Mouse (Mus musculus) CD8-positive naive resting alpha-beta T cell, adult 57 days (primary cell): ENCODE measurements around the gene Lamb3. TPM values are rescaled to one million over a fixed set of nuclear protein-coding genes. Genes with fewer than 3 reads are reported as not detected.

ENCODE experiments used
- total RNA-seq: library from RNA; stranded (reverse); gene quantifications from one replicate; pipeline ENCODE4 v1.2.4, GENCODE M21; 2023

Gene Lamb3
- total RNA-seq, result 20.6 TPM

DNA sequence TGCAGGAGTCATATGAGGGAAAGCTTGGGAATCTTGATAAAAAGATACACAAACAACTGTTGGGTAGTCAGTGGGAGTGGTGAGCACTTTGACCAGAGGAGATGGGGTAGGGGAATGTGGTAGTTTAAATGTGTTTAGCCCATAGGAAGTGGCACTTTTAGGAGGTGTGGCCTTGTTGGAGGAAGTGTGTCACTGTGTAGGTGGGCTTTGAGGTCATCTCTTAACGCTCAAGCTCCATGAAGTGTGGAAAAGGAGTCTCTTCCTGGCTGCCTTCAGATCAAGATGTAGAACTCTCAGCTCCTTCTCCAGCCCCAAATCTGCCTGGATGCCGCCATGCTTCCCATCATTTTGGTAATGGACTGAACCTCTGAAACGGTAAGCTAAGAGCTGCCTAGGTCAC lies at the start of gene Lamb3:
Lamb3 (plus strand) TSS at position 197 of the 400 bp plus-strand sequence.

GRCm38 (mm10) chr1:193167746-193168145 lies 39.8 kb upstream of the Lamb3 start, which contains the start of gene A130010J15Rik:
TSS of gene A130010J15Rik (plus strand) at chr1:193168046.

DNA sequence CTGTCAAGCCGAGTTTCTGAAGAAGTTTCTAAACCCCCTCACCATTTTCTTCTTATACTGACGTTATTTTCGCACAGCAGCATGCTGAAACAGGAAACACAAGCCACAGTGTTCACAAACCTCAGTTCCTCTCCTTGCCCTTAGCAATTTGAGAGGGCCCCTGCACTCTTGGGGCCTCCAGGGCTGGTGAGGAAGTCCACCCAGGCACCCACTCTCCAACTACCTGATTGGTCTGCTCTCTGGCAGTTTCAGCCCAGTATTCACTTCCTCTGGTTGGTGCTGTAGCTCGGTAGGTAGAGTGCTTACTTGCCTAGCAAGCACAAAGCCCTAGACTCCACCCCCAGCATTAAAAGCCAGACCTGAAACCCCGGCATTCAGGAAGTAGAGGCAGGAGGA lies 6.1 kb upstream of the Lamb3 start, which contains the start of gene Traf3ip3:
Traf3ip3 (minus strand) TSS at position 321 of the 396 bp plus-strand sequence.

GRCm38 (mm10) chr1:193263955-193264598 lies 56.6 kb downstream of the Lamb3 start, which contains the start of gene Hsd11b1:
TSS of gene Hsd11b1 (minus strand) at chr1:193264075.

DNA sequence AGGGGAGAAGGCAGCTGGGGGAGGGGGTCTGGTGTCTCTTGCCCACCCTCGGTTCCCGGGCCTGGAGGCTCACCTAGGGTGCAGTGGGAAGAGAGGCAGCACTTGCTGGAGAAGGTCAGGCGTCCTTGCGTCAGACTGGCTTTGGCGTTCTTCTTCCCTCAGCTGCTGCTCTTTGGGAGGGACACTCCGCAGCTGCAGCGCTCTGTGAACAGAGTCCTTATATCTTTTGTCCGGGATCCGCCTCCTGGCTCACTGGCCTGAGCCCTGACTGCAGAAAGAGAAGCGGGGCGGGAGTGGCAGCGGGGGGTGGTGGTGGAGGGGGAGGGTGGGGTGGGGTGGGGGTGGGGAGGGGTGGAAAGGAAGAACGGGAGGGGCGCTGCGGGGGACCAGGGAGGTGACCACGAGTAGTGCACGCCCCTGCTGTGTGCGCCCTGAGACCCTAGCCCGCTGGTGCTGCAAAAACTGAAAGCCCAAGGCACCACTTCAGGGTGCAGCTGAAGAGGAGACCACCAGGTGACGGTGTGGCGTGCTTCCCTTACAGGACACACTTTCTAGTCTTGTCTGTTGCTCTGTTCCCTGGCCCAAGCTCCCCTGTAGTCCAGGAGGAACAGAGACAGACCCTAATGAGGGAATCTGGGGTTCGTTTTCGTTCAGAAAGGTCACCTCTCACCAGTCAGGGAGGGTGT lies 65.6 kb downstream of the Lamb3 start, which contains the start of gene G0s2:
G0s2 (minus strand) TSS at position 302 of the 686 bp plus-strand sequence.

DNA sequence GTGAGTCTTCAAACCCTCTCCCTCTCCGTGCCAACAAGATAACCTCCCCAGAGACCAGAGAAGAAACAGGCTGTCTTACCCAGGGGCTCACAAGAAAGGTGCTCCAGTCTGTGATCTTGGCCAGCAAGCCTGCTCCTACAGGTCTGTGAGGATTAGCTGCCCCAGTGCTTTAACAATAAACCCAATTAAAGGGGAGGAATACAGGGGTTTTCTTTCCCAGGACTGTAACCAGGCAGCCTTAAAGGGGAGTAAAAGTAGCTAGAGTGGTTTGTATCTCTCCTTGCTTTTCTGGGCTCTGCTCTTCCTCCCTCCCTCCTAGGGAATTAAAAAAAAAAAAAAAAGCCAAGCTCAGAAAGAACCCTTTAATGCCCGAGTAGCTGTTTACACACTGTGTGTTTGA lies 162.6 kb downstream of the Lamb3 start, which contains the start of gene Camk1g:
Camk1g (minus strand) TSS at position 203 of the 400 bp plus-strand sequence.

Other genes starting within 250 kb of the Lamb3 start
- gene Syt14, start 171.9 kb upstream of the Lamb3 start, total RNA-seq, result 0.52 TPM
- 70.0 TPM for gene Diexf, start 77.4 kb upstream of the Lamb3 start, total RNA-seq
- gene Irf6, start 54.6 kb upstream of the Lamb3 start, total RNA-seq, result 9.8 TPM
- 4.0 TPM for gene A130010J15Rik, start 39.7 kb upstream of the Lamb3 start, total RNA-seq
- gene Traf3ip3, start 6.0 kb upstream of the Lamb3 start, total RNA-seq, result 488 TPM
- gene Hsd11b1, start 56.4 kb downstream of the Lamb3 start, total RNA-seq, result 58.7 TPM
- gene G0s2, start 65.5 kb downstream of the Lamb3 start, total RNA-seq, result 1.7 TPM
- gene Camk1g, start 162.6 kb downstream of the Lamb3 start, total RNA-seq, result not detected